Mouse (Mus musculus) kidney, postnatal 0 days (tissue): ENCODE results near the gene Il2rb. TPM values are rescaled to one million over a fixed set of nuclear protein-coding genes. Genes with fewer than 3 reads are reported as not detected.

ENCODE experiments used
- ATAC-seq: fragments of 200-750 bp; cut with Nextera tagmentation; replicated peaks from 2 replicates; pipeline ENCODE4 v1.8.0; 2017; ENCODE audit warnings: low read depth, moderate number of reproducible peaks, moderate TSS enrichment, moderate library complexity; ENCODE audit not compliant: low FRiP score
- DNase-seq: peaks from one replicate; pipeline ENCODE4 v3.0.0-alpha.2; 2016; ENCODE audit warnings: low spot score
- H3K27ac ChIP-seq: fragments of 300-500 bp; sonication (generic); 2 replicates; pipeline ENCODE4 v1.5.1; 2014; ENCODE audit warnings: mild to moderate bottlenecking
- H3K27me3 ChIP-seq: fragments of 300-500 bp; sonication (generic); 2 replicates; pipeline ENCODE4 v1.6.1; 2014; ENCODE audit warnings: low read length, mixed read lengths; ENCODE audit not compliant: insufficient read depth
- H3K36me3 ChIP-seq: fragments of 300-500 bp; sonication (generic); 2 replicates; pipeline ENCODE4 v1.6.1; 2014; ENCODE audit warnings: low read length, mixed read lengths; ENCODE audit not compliant: insufficient read depth
- H3K4me1 ChIP-seq: fragments of 300-500 bp; sonication (generic); replicated peaks from 2 replicates; pipeline ENCODE4 v1.6.1; 2014; ENCODE audit warnings: antibody characterized with exemption, low read length, mixed read lengths; ENCODE audit not compliant: insufficient read depth
- H3K4me2 ChIP-seq: fragments of 300-500 bp; sonication (generic); 2 replicates; pipeline ENCODE4 v1.6.1; 2014; ENCODE audit warnings: mild to moderate bottlenecking, low read length, moderate library complexity, mixed read lengths
- H3K4me3 ChIP-seq: fragments of 300-500 bp; sonication (generic); replicated peaks from 2 replicates; pipeline ENCODE4 v1.5.1; 2014; ENCODE audit warnings: low read depth, low read length
- H3K9ac ChIP-seq: fragments of 300-500 bp; sonication (generic); 2 replicates; pipeline ENCODE4 v1.6.1; 2014; ENCODE audit warnings: low read depth, low read length
- H3K9me3 ChIP-seq: fragments of 300-500 bp; sonication (generic); replicated peaks from 2 replicates; pipeline ENCODE4 v1.6.1; 2016; ENCODE audit warnings: low read length, inconsistent platforms, mixed read lengths
- CTCF ChIP-seq: IDR thresholded peaks from 2 replicates; pipeline ENCODE4 v1.5.1; 2016; ENCODE audit warnings: antibody characterized with exemption, low read depth, mild to moderate bottlenecking, moderate library complexity
- WGBS: fragments of 180-500 bp; shearing (Covaris S2); extraction: QIAGEN DNeasy Blood & Tissue Kit; methylation state at CpG from one replicate; pipeline ENCODE4 v1.1.7; 2014; 5-methylcytosine and 5-hydroxymethylcytosine counted together
- polyA plus RNA-seq: library from polyadenylated mRNA; unstranded; fragments of >200 nt; fragmentation: Nextera tagmentation; extraction: Ambion mirVana; gene quantifications from 2 replicates; pipeline ENCODE4 v1.2.1, GENCODE M21; 2015

Gene Il2rb
- polyA plus RNA-seq, result 0.55 and 1.1 TPM in 2 replicates

GRCm38 (mm10) chr15:78494968-78495406, at the start of gene Il2rb:
Gene Il2rb (minus strand): TSS chr15:78495271.
- H3K27ac ChIP-seq, result no peak within 1 kb of the TSS
- ATAC-seq (no peak), DNase-seq (no peak)
- no peaks in the 10 kb centered on the region for H3K36me3 ChIP-seq
- H3K4me2 ChIP-seq, result no peak within 1 kb of the TSS
- 82% methylated on average over 11 of the region's 11 CpGs for WGBS
- no peak within 1 kb of the TSS for H3K9ac ChIP-seq
- H3K9me3 ChIP-seq, result no peaks in the 10 kb centered on the region
- H3K27me3 ChIP-seq, result no peaks in the 10 kb centered on the region
- no peak for TF ChIP-seq CTCF
- H3K4me1 ChIP-seq, result no peaks in the 10 kb centered on the region
- no peak within 1 kb of the TSS for H3K4me3 ChIP-seq

GRCm38 (mm10) chr15:78544561-78545001, 49.5 kb upstream of the Il2rb start, which contains the start of gene Sstr3:
Gene Sstr3 (minus strand): TSS chr15:78544685.
- H3K9ac ChIP-seq, result no peak within 1 kb of the TSS
- no peaks in the 10 kb centered on the region for H3K9me3 ChIP-seq
- no peak for TF ChIP-seq CTCF
- ATAC-seq (no peak), DNase-seq (peak; percentile 74)
- H3K27ac ChIP-seq, result no peak within 1 kb of the TSS
- no peaks in the 10 kb centered on the region for H3K36me3 ChIP-seq
- WGBS, result 7% methylated on average over 14 of the region's 14 CpGs
- H3K4me2 ChIP-seq, result peak within 1 kb of the TSS; percentile 16; the same call in 1 of the 2 replicates
- H3K27me3 ChIP-seq, result no peaks in the 10 kb centered on the region
- no peaks in the 10 kb centered on the region; the same call in 1 of the 2 replicates for H3K4me1 ChIP-seq
- no peak within 1 kb of the TSS for H3K4me3 ChIP-seq

- Histone ChIP-seq H3K36me3 (no peaks in the 10 kb centered on the region), H3K9ac (no peak overlapping the region), H3K4me3 (no peak overlapping the region), H3K27ac (no peak overlapping the region), H3K9me3 (no peaks in the 10 kb centered on the region), H3K4me2 (no peak overlapping the region), H3K4me1 (no peaks in the 10 kb centered on the region; the same call in 1 of the 2 replicates), H3K27me3 (no peaks in the 10 kb centered on the region)
- 53% methylated on average over 15 of the region's 15 CpGs for WGBS
- ATAC-seq, result no peak
- TF ChIP-seq CTCF, result no peak
- DNase-seq, result no peak
Observed at GRCm38 (mm10) chr15:78544041-78544440, 49.0 kb upstream of the Il2rb start.

GRCm38 (mm10) chr15:78542767-78543303, 47.8 kb upstream of the Il2rb start:
- no peak for TF ChIP-seq CTCF
- Histone ChIP-seq H3K9ac (no peak overlapping the region), H3K36me3 (no peaks in the 10 kb centered on the region), H3K27me3 (no peaks in the 10 kb centered on the region), H3K4me2 (no peak overlapping the region), H3K4me3 (no peak overlapping the region), H3K27ac (no peak overlapping the region), H3K4me1 (no peaks in the 10 kb centered on the region; the same call in 1 of the 2 replicates), H3K9me3 (no peaks in the 10 kb centered on the region)
- 53% methylated on average over 7 of the region's 7 CpGs for WGBS
- no peak for ATAC-seq
- no peak for DNase-seq

- no peak for TF ChIP-seq CTCF
- Histone ChIP-seq H3K9me3 (no peaks in the 10 kb centered on the region), H3K9ac (no peak overlapping the region), H3K27ac (no peak overlapping the region), H3K27me3 (no peaks in the 10 kb centered on the region), H3K4me3 (no peak overlapping the region), H3K4me2 (no peak overlapping the region), H3K36me3 (no peaks in the 10 kb centered on the region), H3K4me1 (no peaks in the 10 kb centered on the region; the same call in 1 of the 2 replicates)
- DNase-seq (no peak), ATAC-seq (no peak)
- 62% methylated on average over 3 of the region's 3 CpGs for WGBS
Observed at GRCm38 (mm10) chr15:78542098-78542766, 47.2 kb upstream of the Il2rb start.

GRCm38 (mm10) chr15:78541606-78542005, 46.5 kb upstream of the Il2rb start:
- H3K4me3 ChIP-seq, result no peak overlapping the region
- ATAC-seq (no peak), DNase-seq (no peak)
- H3K27me3 ChIP-seq, result no peaks in the 10 kb centered on the region
- no peaks in the 10 kb centered on the region for H3K9me3 ChIP-seq
- no peak for TF ChIP-seq CTCF
- 36% methylated on average over 3 of the region's 3 CpGs for WGBS
- H3K9ac ChIP-seq, result no peak overlapping the region
- no peak overlapping the region for H3K4me2 ChIP-seq
- H3K27ac ChIP-seq, result no peak overlapping the region
- H3K36me3 ChIP-seq, result no peaks in the 10 kb centered on the region
- no peaks in the 10 kb centered on the region; the same call in 1 of the 2 replicates for H3K4me1 ChIP-seq
